Mouse (Mus musculus): ENCODE measurements around the gene Rbm11.

DNA sequence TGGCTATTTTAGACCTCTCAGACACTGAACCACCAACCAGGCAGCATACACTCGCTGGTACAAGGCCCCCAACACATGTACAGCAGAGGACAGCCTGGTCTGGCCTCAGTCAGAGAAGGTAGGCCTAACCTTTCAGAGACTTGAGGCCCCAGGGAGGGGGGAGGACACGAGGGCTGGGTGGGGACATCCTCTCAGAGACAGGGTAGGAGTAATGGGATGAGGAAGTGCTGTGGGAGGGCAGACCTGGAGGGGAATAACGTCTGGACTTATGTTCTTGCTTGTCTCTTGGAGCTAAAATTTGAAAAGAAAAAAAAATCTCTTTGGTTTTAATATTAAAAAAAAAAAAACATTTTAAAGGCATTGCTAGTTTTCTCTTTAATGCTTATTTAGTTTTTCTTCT lies 6.2 kb upstream of the Rbm11 start:
- TF ChIP-seq POLR2A (IDR thresholded peaks at IDR 0.05; ENCODE audit: low read depth, low read length) (no peak), CTCF (IDR thresholded peaks at IDR 0.05; ENCODE audit: extremely low read depth, insufficient read depth, insufficient read length, insufficient replicate concordance) (no peak)

Data from spleen, adult 2 months (tissue).